Mouse (Mus musculus): ENCODE results near the gene Gm20441.

The Gm20441 gene

DNA sequence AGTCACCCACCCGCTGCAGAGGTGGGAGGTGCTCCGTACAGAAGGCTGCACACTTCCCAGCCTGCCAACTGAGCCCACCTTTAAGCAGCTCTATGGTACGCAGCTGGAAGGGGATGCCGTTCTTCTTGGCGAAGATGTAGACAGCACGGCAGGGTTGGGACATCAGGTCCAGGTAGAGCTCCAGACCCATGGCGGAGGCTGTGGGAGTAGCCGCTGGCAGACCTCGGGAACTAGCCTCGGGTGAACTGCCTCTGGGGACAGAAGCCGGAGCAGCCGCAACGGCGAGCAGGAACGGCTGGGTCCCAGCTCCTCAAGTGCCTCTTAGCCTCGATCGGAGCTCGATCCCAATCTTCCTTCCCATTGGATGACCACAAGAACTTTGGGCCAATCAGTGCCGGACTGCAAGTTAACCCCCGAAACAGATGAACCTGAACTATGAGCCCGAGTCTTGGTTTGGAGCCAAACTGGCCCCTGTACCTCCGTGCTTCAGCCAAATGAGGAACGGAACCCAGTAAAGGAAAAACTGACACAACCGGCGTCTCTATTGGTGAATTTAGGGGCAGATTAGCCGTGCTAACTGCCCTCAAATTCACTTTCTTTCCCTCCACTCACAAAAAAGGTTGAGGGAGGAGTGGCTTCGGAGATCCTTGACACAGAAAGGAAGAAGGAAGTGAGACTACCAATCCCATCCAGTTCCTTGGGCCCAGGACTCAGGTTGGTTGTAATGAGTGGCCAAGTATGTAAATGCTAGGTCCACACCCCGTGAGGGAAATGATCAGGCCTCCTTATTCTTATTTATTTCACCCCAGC lies at the start of gene Gm20441, which contains the start of gene Gstt3:
Gene Gm20441 (minus strand): TSS at position 186 of the 810 bp plus-strand sequence.
Gene Gstt3 (minus strand): TSS at position 646 of the 810 bp plus-strand sequence.
- peak in 1 of 2 experiments; percentile 28 for DNase-seq (ENCODE audit: low spot score in 2 of 2)

DNA sequence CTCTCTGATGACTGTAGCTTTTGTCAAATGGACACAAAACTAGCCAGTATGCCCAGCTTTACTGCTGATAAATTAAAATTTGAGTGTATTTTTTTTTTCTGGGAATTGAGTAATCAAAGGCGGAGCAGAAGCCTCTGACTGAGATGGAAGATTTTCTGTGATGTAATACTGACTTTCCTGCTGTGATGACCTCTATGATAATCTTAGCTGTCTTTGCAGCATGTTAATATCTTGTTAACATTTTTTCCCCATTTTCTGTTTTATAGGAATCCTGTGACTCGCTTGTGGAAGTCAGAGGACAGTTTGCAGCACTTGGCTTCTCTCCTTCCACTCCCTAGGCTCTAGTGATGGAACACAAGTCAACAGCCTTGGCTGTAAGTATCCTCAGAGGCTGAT lies 49.5 kb upstream of the Gm20441 start:
- DNase-seq (ENCODE audit: low spot score in 2 of 2) = no peak

DNA sequence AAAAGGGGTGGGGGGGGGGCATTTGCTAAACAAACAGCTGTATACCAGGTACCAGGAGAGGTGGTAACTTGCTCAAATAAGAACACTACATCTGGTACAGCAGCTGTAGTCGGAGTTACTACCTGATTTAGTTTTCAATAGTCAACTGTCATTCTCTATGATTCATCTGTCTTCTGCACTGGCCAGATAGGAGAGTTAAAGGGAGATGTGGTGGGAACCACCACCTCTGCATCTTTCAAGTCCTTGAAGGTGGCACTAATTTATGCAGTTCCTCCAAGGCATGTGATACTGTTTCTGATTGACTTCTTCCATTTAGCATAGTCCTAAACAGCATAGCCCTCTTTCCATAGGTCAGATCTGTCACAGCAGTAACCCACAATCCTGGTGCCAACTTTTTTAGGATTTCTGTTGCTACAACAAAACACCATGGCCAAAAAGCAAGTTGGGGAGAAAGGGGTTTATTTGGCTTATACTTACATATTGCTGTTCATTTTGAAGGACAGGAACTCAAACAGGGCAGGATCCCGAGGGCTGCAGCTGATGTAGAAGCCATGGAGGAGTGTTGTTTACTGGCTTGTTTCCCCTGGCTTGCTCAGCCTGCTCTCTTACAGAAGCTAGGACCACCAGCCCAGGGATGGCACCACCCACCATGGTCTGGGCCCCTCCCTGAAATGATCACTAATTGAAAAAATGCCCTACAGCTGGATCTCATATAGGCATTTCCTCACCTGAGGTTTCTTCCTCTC lies 48.9 kb upstream of the Gm20441 start:
- no peak for DNase-seq (ENCODE audit: low spot score in 2 of 2)

DNA sequence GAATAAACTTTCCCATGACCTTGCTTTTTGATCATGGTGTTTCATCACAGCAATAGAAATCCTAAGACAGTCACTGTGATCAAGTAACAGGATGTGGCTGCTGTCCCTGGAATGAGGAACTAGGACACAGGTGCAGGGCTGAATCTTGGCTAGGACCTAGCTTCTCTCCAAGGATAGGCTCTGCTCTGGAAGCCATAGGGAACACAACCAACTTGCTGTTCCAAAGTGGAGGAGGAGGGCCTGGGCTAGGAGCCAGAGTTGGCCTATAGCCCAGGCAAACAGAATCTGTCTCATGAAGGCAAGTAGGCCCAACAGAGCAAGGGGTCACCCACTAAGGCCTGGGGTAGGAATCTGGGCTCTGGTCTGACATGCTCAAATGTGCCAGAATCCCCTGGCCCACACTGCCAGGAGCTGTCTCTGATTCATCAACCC lies 47.8 kb upstream of the Gm20441 start:
- DNase-seq (ENCODE audit: low spot score in 2 of 2) = no peak

DNA sequence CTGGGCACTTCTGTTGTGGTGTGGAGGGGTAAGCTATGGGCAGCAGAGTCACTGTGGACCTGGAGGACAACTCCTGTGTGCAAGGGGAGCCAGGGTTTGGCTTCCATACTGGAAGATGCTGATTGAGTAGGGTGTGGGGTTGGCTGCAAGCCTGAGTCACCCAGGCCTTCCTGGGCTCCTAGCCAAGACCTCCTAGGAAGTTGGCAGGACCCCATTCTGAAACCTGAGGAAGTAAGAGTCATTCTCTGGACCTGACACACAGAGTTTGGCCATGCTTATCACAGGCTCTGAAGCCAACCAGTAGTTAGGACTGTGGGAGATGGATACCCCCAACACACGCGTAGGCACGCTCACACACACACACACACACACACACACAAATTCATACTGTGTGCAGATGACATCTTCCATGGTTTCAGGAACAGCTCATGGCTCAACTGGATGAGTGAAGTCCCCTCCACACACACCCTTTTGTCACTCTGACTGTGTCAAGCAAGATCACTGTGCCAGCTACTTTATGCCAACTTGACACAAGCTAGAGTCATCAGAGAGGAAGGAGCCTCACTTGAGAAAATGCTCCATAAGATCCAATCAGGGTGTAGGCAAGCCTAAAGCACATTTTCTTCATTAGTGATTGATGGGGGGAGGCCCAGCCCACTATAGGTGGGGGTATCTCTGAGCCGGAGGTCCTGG lies 47.1 kb upstream of the Gm20441 start:
- DNase-seq (ENCODE audit: low spot score in 2 of 2) = no peak

DNA sequence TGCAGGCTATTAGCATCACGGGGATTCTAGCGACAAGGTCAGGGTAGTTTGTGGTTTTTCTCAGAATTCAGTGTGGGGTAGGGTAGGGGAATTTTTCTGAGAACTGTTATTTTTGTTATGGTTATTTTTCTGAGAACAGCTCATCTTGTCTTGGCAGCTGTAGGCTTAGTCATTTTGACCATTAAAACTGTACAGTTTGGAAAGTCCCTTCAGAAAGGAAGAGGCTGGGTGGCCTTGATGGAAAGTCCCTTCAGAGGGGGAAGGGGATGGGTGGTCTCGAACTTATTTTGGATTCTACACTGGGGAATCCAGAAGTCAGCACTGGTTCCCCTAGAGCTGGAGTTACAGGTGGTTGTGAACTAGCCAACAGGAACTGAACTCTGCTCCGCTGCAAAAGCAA lies 43.8 kb upstream of the Gm20441 start:
- DNase-seq (ENCODE audit: low spot score in 2 of 2) = no peak

DNA sequence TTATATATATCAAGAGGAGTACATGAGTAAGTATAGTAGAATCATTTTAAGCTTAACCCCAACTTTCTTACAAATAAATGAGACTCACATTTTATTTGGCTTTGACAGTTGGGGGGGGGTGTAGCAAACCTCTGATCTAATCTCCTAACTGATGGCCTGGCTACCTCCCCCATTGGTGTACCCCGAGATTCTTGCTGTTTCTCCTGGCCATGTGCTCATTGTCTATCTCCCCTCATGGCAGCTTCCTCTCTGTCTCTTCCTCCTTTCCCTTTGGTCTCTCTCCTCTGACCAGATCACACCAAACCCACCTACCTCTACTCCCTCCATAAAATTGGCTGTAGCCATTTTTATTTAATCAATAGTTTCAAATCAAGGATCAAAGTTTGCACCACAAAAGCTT lies 43.0 kb upstream of the Gm20441 start:
- no peak for DNase-seq (ENCODE audit: low spot score in 2 of 2)

DNA sequence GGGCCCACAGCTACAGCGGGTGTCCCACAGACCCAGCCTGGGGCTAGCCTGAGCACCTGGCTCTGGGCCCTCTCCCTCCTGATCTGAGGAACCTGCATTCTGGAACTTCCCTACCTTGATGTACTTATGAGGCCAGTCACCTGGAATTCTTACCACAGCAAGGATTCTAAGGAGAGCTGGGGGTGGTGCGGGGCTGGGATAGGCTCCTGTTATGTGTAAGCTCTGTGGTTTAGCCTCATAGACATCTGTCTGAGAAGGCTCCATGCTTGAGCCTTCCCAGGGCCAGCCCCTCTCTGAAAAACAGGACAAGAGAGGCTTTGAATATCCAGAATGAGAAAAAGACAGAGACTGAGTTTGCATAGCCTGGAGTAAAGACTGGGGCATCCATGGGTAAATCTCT lies 41.7 kb upstream of the Gm20441 start, which contains the start of gene Gstt4:
Gene Gstt4 (minus strand): TSS at position 101 of the 400 bp plus-strand sequence.
- no peak for DNase-seq (ENCODE audit: low spot score in 2 of 2)

DNA sequence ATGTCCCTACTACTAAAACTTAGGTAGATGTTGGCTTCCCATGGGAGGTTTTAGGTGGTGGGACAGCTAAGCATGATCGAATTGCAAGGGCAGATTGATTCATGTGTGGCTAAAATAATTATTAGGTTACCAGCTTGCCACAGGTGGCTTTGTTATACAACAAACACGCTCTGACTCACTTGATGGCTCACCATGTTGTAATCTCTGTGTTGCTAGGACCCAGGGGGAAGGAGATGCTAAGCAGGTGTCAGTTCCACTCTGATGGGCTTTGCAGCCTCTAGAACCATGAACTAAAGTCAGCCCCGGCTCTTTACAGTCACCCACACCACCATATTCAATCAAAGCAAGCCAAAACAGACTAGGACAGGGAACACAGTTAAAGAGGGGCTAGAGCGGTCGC lies 39.1 kb upstream of the Gm20441 start:
- DNase-seq (ENCODE audit: low spot score in 2 of 2) = no peak

DNA sequence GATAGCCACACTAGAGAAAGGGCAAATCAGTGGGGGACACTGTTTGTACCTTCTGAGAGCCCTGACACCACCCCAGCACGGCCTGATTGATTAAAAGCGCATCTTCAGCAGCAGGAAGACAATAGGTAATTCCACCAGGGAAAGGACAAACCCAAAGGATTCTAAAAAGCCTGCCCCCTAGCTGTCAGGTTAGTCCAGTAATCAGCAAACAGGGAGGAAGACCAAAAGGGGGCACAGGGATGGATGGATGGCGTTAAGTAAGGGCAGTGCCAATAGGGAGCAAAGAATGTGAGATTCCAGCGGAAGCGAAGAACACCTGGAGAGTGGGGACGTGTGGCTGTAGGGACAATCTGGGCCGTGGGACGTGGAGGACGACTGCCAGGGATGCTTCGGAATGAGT lies 37.9 kb upstream of the Gm20441 start:
- DNase-seq (ENCODE audit: low spot score in 2 of 2) = no peak

DNA sequence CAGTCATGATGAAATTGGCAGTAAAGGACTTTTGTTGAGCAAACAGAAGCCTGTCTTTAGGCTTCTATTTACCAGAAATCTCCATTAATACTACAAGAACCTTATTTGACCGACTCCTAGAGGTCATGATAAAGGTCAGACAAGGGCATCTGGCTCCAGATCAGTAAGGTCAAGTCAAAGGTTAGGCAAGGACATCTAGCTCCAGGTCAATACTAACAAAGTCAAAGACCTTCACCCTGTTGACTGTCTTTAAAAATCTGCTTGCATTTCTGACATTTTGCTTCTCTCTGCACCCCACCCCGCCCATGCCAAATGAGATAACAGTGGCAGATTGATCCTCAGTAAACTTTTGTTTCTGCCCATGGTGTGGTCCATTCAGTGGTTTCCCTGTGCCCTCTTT lies 23.5 kb upstream of the Gm20441 start:
- DNase-seq (ENCODE audit: low spot score in 2 of 2) = no peak

DNA sequence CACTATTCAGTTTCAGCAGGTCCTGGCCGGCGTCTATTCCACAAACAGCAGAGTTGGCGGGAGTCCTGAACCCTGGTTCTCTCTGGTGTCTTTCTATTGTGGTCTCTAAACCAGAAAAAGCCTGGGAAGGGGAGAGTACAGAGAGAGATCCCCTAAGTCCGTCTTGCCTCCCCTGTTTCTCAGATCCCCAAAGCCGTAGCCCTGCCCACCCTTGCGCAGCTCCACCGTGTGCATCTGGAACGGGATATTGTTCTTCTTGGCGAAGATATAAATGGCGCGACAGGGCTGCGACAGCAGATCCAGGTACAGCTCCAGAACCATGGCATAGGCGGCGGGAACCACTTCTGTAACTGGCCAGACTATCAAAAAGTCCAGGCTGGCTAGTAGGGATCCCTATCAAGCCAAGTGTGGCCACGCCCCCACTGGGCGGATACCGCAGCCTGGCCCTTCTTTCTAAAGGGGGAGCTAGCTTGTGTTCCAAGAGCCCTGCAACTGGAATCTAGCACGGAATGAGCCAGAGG lies 17.5 kb upstream of the Gm20441 start, which contains the start of gene Gstt1:
Gene Gstt1 (minus strand): TSS at position 409 of the 521 bp plus-strand sequence.
- DNase-seq (ENCODE audit: low spot score in 2 of 2) = peak; percentile 78 to 84

DNA sequence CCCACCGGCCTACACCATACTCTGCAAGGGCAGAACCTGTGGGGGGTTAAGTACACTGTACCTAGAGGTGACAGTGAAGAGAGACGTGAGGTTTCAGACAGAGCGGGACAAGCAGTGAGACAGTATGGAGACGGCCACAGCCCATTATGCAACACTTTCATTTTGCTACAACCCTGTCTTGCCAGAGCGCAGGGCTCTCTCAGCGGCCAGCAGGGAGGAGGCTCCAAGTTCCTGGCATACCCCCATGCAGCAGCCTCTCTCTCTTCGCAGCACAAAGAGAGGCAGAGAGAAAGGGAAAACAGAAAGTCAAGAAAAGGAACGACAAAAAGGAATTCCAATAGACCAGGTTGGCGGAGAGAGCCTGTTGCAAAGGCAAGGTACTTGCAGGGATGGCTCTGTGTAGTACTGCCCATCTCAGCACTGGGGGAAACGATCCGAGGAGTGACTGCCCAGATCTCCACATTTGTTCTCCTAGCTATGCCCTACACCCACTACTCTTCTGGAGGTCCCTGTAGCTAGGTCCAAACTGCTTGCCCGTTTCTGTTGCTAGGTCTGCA lies 16.9 kb upstream of the Gm20441 start:
- DNase-seq (ENCODE audit: low spot score in 2 of 2) = peak; percentile 50 to 52

DNA sequence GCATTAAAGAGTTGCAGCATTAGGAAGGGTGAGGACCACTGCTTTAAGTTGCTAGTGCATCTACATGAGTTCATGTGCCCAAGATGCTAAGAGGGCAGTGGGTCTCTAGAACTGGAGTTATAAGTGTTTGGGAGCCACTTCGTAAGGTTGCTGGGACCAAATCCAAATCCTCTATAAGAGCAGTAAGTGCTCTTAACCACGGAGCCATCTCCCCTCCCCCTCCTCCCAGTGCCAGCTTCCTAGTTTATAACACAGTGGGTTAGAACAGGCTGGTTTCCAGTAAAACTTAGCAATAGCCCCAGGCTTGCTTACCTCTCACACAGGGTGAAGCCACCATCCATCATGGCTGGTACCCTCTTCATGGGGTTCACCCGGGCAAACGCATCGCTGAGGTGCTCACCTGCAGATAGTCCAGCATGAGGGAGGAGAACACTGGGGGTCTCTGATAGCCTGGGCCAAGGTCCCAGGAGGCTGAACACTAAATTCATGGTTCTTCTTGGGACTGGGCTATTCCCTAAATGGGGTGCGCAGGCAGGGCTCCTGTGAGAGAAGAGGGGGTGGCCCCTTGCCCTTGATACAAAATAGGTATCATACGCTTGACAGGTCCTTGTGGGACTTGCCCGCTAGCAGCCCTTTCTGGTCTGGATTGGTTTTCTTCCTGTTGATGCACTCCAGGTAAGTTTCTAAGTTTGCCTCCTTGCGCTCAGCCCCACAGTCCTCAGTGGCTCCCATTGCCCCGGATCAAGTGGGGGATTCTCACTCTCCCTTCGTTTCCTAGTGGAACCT lies 16.2 kb upstream of the Gm20441 start:
- peak in 1 of 2 experiments; percentile 22 for DNase-seq (ENCODE audit: low spot score in 2 of 2)

DNA sequence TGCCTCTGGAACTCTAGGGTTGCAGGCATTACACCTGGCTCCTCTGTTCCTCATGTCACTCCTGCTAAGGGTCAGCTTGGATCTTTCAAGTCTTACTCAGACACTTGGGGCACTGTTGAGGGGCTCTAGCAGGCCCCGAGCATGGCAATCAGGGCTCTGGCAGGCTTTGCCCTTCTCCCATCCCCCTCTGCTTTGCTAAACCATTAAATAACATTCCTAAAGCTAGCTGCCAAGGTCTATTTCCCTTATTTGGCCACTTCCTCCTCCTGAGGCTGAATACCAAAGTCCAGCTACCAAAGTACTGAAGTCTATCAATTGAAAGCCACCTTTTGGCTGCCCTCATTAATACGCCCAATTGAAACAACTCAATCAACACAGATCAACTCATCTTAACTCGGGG lies 14.1 kb upstream of the Gm20441 start:
- DNase-seq (ENCODE audit: low spot score in 2 of 2) = no peak

DNA sequence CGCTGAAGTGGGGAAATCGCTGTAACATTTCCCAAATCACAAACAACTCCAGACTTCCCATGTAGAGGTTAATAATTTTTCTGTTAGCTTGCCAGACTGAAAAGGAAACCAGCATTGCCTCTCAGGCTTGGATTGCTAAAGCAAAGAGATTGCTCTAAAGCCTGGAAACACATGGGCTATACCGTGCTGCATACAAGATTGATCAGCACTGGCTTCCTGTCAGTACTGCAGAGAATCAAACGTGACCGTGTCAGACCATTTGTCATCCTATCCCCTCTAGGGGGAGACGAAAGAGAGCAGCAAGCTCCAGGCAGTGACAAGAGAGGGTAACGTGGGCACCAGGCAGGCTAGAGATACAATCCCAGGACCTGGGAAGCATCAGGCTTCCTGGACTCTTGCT lies 10.0 kb upstream of the Gm20441 start:
- DNase-seq (ENCODE audit: low spot score in 2 of 2) = no peak

DNA sequence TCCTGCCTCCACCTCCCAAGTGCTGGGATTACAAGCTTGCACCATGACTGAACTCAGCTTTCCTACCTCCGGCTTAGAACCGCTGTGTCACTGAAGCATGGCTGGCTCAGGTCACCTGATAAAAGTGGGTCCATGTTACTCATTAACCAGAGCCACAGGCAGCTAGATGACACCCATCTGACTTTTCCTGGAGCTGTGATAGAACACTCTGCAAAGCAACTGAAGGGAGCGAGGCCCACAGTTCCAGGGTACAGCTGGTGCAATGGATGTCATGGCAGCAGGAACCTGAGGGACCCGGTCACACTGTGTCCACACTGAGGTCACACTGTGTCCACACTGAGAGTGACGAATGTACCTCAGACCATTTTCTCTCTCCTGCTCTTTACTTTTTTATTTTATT lies 9.1 kb upstream of the Gm20441 start:
- no peak for DNase-seq (ENCODE audit: low spot score in 2 of 2)

DNA sequence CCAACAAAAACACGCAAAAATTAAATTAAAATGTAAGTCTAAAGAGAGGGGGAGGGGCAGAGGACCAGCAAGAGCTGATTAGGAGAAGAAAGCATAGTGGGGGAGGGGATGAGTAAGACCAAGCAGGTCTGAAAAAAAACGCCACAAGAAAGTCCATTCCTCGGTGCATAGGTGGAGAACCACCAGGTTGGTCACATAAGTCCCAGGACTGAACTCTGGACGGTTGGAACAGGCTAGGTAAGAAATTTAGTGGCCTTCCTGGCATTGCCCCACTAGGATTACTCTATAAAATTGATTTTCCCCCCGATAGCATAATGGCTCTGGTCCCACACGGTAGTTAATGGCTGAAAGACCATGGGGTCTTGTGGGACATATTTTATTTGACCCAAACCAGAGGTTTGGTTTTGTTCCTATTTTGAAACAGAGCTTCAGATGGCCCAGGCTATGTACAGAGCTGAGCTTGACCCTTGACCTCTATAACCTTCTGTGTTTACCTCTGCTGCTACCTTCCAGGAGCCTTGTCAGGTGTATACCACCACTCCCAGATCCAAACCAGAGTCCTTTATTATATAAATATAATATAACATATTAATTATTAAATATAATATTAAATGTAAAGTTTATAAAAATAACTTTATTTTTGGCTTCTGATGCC lies 8.5 kb upstream of the Gm20441 start:
- DNase-seq (ENCODE audit: low spot score in 2 of 2) = no peak

DNA sequence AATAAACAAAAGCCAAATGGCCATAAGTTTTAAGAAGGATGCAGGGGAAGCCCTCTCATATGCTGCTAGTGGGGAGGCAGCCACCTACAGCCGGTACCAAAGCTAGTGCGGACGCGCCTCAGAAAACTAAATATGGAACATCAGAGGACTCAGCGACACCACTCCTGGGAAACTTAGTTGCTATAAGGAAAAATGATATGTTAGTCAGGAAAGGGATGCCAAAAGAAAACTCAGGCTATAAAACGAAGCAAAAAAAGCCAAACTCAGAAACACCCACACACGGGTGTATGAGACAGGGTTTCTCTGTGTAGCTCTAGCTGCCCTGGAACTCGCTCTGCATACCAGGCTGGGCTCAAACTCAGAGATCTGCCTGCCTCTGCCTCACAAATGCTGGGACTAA lies 7.5 kb upstream of the Gm20441 start:
- no peak for DNase-seq (ENCODE audit: low spot score in 2 of 2)

DNA sequence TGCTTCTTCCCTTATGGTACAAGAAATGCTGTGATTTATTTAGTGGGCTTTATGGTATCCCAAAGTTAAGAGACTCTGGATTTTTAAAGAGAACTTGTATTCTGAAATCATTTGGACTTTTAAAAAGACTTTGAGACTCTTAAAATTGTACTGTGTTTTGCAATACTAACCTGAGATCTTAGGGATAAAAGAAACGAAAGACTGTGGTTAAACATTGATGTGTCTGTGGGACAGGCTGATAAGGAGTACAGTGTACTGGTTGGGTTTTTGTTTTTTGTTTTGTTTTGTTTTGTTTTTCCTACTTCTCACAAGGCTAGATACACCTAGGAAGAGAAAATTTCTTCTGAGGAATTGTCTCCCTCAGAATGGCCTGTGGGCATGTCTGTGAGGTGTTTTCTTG lies 4.7 kb upstream of the Gm20441 start:
- DNase-seq (ENCODE audit: low spot score in 2 of 2) = no peak

Measured in spleen, postnatal 10 days (tissue).